Mouse (Mus musculus) heart, adult 8-10 months (tissue): Measurements from ENCODE around the gene Slc2a12. TPM values are rescaled to one million over a fixed set of nuclear protein-coding genes. Genes with fewer than 3 reads are reported as not detected.

Experiments
- DNase-seq: peaks from one replicate; pipeline ENCODE4 v3.0.0; 2022; ENCODE audit warnings: low spot score
- microRNA-seq: library from miRNA; unstranded; fragments of <30 nt; microRNA quantifications from one replicate; pipeline ENCODE4 v1.2.0, GENCODE M21; 2022
- total RNA-seq, 4 experiments: library from RNA; stranded (reverse); gene quantifications; 2 replicates each; pipeline ENCODE4 v1.2.4; 2022

Gene Slc2a12
- total RNA-seq, 4 experiments from 2014 or later: 15.0 to 20.5 (median 20.0) TPM

- DNase-seq: no peak
Measured at GRCm38 (mm10) chr10:22728257-22728656, 83.4 kb downstream of the Slc2a12 start.

DNA sequence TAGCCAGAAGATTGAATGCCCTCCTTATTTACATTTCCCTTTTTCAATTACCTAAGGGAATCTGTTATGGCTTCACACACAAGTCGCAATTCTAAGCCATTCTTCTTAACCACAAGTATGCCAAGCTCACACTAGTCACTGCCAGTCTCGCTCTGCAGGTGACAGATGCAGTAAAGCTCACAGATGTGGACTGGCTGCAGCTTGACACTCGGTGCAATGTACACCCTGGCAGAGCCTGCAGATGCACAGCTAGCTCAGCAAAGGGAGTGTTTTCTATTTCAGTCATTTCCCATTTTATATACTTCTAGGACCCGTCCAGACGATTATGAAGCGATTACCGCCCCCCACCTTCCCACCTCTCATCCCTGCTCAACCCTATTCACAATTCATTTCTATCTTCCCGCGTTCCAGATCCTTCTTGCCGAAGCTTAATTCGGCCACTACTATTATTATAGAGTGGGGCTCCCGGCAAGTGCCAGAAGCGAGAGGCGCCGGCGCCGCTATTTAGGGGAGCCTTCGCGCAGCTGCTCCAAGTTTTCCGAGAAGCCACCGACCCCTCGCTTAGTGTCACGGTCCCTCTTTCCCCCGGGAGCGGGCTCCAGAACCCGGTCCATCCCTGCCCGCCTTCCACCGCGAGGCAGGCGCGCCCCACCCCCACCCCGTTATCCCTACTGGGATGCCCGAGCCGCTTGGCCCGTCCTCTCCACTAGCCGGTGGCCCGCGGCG lies 85.6 kb downstream of the Slc2a12 start:
- DNase-seq: no peak

DNA sequence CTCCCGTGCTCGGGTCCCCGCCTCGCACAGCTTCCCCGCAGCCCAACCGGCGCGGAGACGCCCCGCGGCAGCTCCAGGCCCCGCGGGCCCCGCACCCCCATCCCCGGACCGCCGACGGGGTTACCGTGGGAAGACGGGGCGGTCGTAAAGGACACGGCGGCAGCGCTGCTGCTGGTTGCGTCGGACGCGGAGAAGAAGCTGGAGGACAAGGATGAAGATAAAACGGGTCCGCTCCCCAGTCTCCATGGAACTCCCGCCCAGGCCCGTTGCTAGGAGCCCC lies 86.1 kb downstream of the Slc2a12 start:
- DNase-seq: no peak

DNA sequence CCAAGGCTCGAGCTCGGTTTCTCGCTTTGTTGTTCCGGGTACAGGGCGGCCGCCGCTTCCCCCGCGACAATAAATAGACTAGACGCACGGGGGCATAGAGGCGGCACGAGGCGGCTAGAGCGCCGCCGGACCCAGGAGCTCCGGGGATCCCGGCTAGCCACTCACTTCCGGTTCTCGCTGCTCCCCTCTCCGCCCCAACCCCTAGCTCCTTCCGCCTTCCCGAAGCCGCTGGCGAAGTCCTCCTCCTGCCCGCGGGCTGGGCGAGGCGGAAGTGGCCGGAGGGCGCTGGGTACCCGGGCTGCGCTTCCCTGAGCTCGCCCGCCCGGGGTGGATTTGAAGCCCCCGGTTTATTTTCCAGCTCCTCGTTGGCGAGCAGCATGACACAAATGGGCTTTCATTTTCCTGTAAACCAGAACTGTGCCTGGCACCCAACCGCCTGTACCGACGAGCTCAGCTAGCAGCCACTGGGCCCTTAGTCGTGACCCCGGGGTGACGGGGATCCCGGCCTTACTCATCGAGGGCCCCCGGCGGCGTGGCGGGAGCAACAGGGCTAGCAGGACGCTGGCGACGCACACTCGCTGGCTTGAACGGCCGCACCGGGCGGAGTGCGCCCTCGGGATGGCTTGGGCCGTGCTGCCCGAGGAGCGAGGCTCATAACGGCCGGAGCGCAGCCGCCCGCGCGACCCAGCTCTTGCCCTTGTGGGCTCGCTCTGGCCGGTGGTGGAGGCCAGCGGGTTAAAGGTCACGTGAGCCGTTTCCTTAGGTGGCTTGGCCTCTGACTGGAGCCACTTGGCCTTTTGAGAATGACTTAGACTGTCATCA lies 86.7 kb downstream of the Slc2a12 start, which contains the start of gene Tbpl1:
Gene Tbpl1, minus strand, starts transcription at position 667 of the 822 bp plus-strand sequence.
- DNase-seq: peak; percentile 97

DNA sequence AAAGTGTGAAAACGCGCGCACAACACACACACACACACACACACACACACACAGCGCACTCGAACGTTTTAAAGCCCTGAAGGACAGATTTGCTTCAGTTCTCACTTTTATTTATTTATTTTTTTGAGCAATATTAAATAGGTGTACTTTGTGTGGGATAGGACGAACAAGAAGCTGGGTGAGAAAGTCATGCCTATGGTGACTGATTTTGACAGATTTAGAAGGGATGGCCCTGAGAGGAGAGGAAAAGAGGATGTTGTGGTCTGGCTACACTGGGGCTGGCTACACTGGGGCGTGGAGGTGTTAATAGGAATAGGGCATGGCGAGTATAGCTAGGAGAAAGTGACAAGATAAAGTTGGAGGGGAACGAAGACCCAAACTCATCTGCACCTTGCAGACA lies 87.4 kb downstream of the Slc2a12 start:
- no peak for DNase-seq

- DNase-seq: no peak
Measured at GRCm38 (mm10) chr10:22745922-22746321, 101.1 kb downstream of the Slc2a12 start.

DNA sequence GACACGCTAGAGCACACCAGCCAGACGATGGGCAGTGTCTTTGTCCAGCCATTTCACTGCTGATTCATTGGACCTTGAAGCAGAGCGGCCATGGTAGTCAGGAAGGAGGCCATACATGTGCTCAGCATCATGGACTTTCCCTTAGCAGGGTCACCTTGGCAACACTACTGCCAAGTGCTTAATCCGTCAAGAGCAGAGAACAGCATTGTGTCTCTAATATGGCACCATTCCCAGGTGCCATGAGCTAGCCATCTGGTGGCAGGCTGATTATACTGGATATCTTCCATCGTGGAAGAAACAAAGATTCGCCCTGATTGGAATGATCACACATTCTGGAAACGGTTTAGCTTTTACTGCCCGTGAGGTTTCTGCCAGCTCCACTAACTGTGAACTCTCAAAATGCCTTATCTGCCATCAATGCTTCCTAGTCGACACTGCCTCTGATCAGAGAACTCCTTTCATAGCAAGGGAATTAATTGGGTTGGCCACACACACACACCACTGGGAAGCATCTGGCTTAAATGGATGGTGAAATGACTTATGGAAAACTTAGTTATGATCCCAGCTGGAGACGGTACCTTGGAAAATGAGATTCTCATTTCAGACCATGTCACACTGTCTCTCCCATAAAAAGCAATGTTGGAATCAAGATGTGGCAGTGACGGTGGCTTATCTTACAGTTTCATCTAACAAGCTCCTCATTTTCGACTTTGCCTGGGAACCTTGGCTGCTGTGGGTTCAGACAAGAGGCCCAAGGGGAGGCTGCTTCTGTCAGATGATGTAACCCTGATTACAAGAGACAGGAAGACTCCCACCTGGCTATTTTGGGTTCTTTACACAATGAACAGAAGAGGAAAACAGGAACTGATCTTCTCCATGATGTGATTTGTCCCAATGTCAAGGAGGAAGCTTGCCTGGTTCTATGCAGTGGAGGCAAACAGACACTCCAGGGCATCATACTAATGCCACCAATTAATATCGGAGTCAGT lies 101.8 kb downstream of the Slc2a12 start:
- peak; percentile 52 for DNase-seq

DNA sequence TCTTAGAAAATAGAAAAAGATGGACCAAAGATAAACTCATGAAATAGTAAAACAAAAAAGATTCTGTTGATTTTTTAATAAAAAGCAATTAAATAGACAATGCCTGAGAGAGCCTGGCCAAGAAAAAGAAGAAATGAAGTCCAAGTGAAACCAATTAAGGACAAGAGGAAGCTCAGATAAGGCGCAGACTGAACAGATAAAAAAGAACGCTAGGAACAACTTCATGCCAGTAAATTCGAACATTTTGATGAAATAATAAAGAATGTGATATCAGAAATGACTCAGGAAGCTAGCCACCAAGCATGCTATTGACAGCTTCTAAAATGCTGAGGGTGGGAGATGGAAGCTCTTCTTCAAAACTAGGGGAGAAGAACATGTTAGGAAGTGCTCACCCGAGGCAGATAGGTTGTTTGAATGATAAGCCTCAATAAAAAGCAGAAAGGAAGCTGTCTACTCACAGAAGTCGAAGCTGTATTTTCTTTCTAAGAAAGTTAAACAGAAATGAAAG lies 106.4 kb downstream of the Slc2a12 start:
- no peak for DNase-seq

Small RNAs within 50 kb of the gene (microRNA-seq; reads per million reads assigned to microRNA genes)
- not detected for gene Mir7663

Other genes starting within 250 kb of the Slc2a12 start
- gene Tbpl1, start 86.9 kb downstream of the Slc2a12 start, total RNA-seq: 10 to 100 TPM; 13.6 to 23.7 (median 16.2) TPM
- gene Tcf21, start 175.2 kb downstream of the Slc2a12 start, total RNA-seq: 10 to 100 TPM in 1 of 4 experiments, 1 to 10 TPM in 3; 8.2 to 11.1 (median 9.0) TPM